Comparison of ENCODE assay signal across 10 mouse cellular contexts in the genomic region with DNA sequence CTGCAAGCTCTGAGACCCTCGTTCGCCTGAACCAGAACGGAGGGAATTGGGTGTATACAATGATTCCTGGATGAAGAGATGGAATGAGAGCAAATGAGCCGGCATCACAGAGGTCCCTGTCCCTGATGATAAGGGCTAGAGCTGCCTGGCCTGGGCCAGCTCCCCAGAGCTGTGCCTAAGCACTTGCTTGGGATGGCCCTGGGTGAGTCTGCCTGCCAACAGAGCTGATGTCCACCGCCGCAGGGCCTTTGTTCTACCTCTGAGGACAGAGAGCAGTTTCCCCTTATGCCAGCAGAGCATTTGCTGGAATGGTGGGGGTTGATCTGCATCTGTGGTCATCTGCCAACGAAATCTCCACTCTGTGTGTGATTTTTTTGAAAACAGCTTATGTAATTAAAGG. TPM values are rescaled to one million over a fixed set of nuclear protein-coding genes. Genes with fewer than 3 reads are reported as not detected.
A peak's percentile ranks its signal among the peaks of the same experiment; 100 is the strongest.
DNase-seq lines count a peak whose midpoint lies in the region; ATAC-seq and TF ChIP-seq lines count a peak whose summit lies in the region.
"Had no signal": no experiment of that assay in that cellular context is flagged by ENCODE, and none has a peak within 500 bp of the region (broad histone marks: within the 10 kb centered on the region; RNA-seq: fewer than 3 reads in every experiment).

No protein-coding gene starts in this region.

- H3K27me3 ChIP-seq in forebrain, embryonic 13.5 days = no peaks in the 10 kb centered on the region
- H3K27me3 ChIP-seq in forebrain, embryonic 15.5 days = no peaks in the 10 kb centered on the region
- H3K27me3 ChIP-seq in kidney, adult 2 months (replicated peaks; ENCODE audit: control insufficient read depth, insufficient read depth, low read length) = no peaks in the 10 kb centered on the region

- peaks cover 59% of the 10 kb centered on the region for H3K36me3 ChIP-seq in forebrain, embryonic 13.5 days (ENCODE audit: poor library complexity, severe bottlenecking)
- H3K36me3 ChIP-seq in forebrain, embryonic 15.5 days = peaks cover 31% of the 10 kb centered on the region
- H3K36me3 ChIP-seq in kidney, adult 2 months (ENCODE audit: control insufficient read depth, insufficient read depth, low read length) = no peaks in the 10 kb centered on the region

- no peak overlapping the region for H3K4me3 ChIP-seq in forebrain, embryonic 13.5 days
- no peak overlapping the region for H3K4me3 ChIP-seq in forebrain, embryonic 15.5 days
- H3K4me3 ChIP-seq in kidney, adult 2 months (ENCODE audit: insufficient read depth, low read depth, low read length) = no peak overlapping the region

- no peak overlapping the region for H3K27ac ChIP-seq in forebrain, embryonic 13.5 days
- no peak overlapping the region for H3K27ac ChIP-seq in forebrain, embryonic 15.5 days (replicated peaks)
- no peak overlapping the region for H3K27ac ChIP-seq in kidney, adult 2 months (ENCODE audit: insufficient read depth, low read depth, low read length)

- intact Hi-C loops in left cerebral cortex, postnatal 14 days (cut with DNase I) = loop anchor here (5.0 kb wide), 1 partner anchor 70 kb away; no protein-coding TSS in a partner anchor

- peak; percentile 19 for DNase-seq in kidney, adult 9 months
- no peak for DNase-seq in kidney, adult 2 months
- peak; percentile 47 for DNase-seq in testis, postnatal 10 days (ENCODE audit: low spot score)
- DNase-seq in testis, postnatal 14 days (ENCODE audit: low spot score) = no peak
- DNase-seq in left cerebral cortex, postnatal 14 days (ENCODE audit: low spot score in 2 of 2) = no peak
- DNase-seq: adrenal gland, postnatal 14 days; heart, adult 2 months; thymus, postnatal 36 days had no signal

- 0 out of 2 replicates have a peak overlapping the region, but pooled peaks have one; percentile 84 for H3K9ac ChIP-seq in forebrain, embryonic 13.5 days
- no peak overlapping the region for H3K9ac ChIP-seq in forebrain, embryonic 15.5 days (replicated peaks)

- no peaks in the 10 kb centered on the region for H3K9me3 ChIP-seq in forebrain, embryonic 13.5 days (replicated peaks)
- no peaks in the 10 kb centered on the region for H3K9me3 ChIP-seq in forebrain, embryonic 15.5 days

- TF ChIP-seq POLR2A in kidney, adult 2 months (IDR thresholded peaks at IDR 0.05; ENCODE audit: low read depth, low read length) = no peak

- H3K4me2 ChIP-seq in forebrain, embryonic 13.5 days = no peak overlapping the region
- H3K4me2 ChIP-seq in forebrain, embryonic 15.5 days (replicated peaks) = no peak overlapping the region

- TF ChIP-seq CTCF in kidney, adult 2 months (conservative IDR thresholded peaks at IDR 0.05; ENCODE audit: insufficient read depth, insufficient read length, low read depth, low read length) = no peak

- H3K4me1 ChIP-seq in forebrain, embryonic 13.5 days = peaks cover 21% of the 10 kb centered on the region
- H3K4me1 ChIP-seq in forebrain, embryonic 15.5 days = peaks cover 17% of the 10 kb centered on the region
- H3K4me1 ChIP-seq in kidney, adult 2 months (ENCODE audit: control insufficient read depth, insufficient read depth, low read length) = peaks cover 17% of the 10 kb centered on the region; the same call in 1 of the 2 replicates

- WGBS in forebrain, embryonic 13.5 days = 84% methylated on average over 7 of the region's 7 CpGs
- 89% methylated on average over 7 of the region's 7 CpGs for WGBS in forebrain, embryonic 15.5 days
- 84% methylated on average over 7 of the region's 7 CpGs for WGBS in kidney, adult 2 months

- ATAC-seq in forebrain, embryonic 13.5 days = no peak
- ATAC-seq in forebrain, embryonic 15.5 days (replicated peaks) = no peak

RNA-seq across cellular contexts. Expression of a gene that starts 1.3 kb away (rescaled TPM):
- polyA plus RNA-seq in forebrain, embryonic 13.5 days (2015; fragmentation: Nextera tagmentation; extraction: Ambion mirVana) = 28.7 and 33.6 TPM in 2 replicates
- polyA plus RNA-seq in forebrain, embryonic 15.5 days (2015; fragmentation: Nextera tagmentation; extraction: Ambion mirVana) = 35.2 and 35.6 TPM in 2 replicates
- 12.9 and 13.4 TPM in 2 replicates for polyA plus RNA-seq in kidney, adult 2 months (2012; rRNA removed)
- 10 to 100 TPM; 26.2 to 31.6 TPM for total RNA-seq in left cerebral cortex, postnatal 14 days (2021)

RNA-seq across cellular contexts. Expression of a gene that starts 10.2 kb away (rescaled TPM):
- polyA plus RNA-seq in forebrain, embryonic 13.5 days (2015; fragmentation: Nextera tagmentation; extraction: Ambion mirVana) = 163 and 173 TPM in 2 replicates
- 180 and 188 TPM in 2 replicates for polyA plus RNA-seq in forebrain, embryonic 15.5 days (2015; fragmentation: Nextera tagmentation; extraction: Ambion mirVana)
- 90.8 and 100 TPM in 2 replicates for polyA plus RNA-seq in kidney, adult 2 months (2012; rRNA removed)
- total RNA-seq in left cerebral cortex, postnatal 14 days (2021) = 10 to 100 TPM; 82.2 to 91.6 TPM

RNA-seq across cellular contexts. Expression of a gene that starts 15.9 kb away (rescaled TPM):
- 56.2 and 57.1 TPM in 2 replicates for polyA plus RNA-seq in forebrain, embryonic 13.5 days (2015; fragmentation: Nextera tagmentation; extraction: Ambion mirVana)
- 61.3 and 66.6 TPM in 2 replicates for polyA plus RNA-seq in forebrain, embryonic 15.5 days (2015; fragmentation: Nextera tagmentation; extraction: Ambion mirVana)
- polyA plus RNA-seq in kidney, adult 2 months (2012; rRNA removed) = 175 and 199 TPM in 2 replicates
- 10 to 100 TPM; 28.3 to 30.9 TPM for total RNA-seq in left cerebral cortex, postnatal 14 days (2021)

RNA-seq across cellular contexts. Expression of a gene that starts 24.9 kb away (rescaled TPM):
- 50.9 and 53.6 TPM in 2 replicates for polyA plus RNA-seq in forebrain, embryonic 13.5 days (2015; fragmentation: Nextera tagmentation; extraction: Ambion mirVana)
- 52.1 and 55.3 TPM in 2 replicates for polyA plus RNA-seq in forebrain, embryonic 15.5 days (2015; fragmentation: Nextera tagmentation; extraction: Ambion mirVana)
- polyA plus RNA-seq in kidney, adult 2 months (2012; rRNA removed) = 31.8 and 33.5 TPM in 2 replicates
- 10 to 100 TPM; 71.5 to 72.5 TPM for total RNA-seq in left cerebral cortex, postnatal 14 days (2021)

RNA-seq across cellular contexts. Expression of a gene that starts 41.7 kb away (rescaled TPM):
- 41.7 and 56.6 TPM in 2 replicates for polyA plus RNA-seq in forebrain, embryonic 13.5 days (2015; fragmentation: Nextera tagmentation; extraction: Ambion mirVana)
- 50.9 and 56.7 TPM in 2 replicates for polyA plus RNA-seq in forebrain, embryonic 15.5 days (2015; fragmentation: Nextera tagmentation; extraction: Ambion mirVana)
- polyA plus RNA-seq in kidney, adult 2 months (2012; rRNA removed) = 161 and 226 TPM in 2 replicates
- 10 to 100 TPM; 34.0 to 39.0 TPM for total RNA-seq in left cerebral cortex, postnatal 14 days (2021)

Comparison
In these comparisons a context has a peak if more than half of its experiments do, and no peak if none do; other contexts are left out.
1. DNase-seq: peak in kidney, adult 9 months (single experiment) and testis, postnatal 10 days (single experiment); none in kidney, adult 2 months (single experiment), testis, postnatal 14 days (single experiment) and left cerebral cortex, postnatal 14 days (0 of 2).